Mouse (Mus musculus) gastrocnemius, adult 18-20 months (tissue): ENCODE measurements around the gene Jph3. TPM values are rescaled to one million over a fixed set of nuclear protein-coding genes. Genes with fewer than 3 reads are reported as not detected.
A peak's percentile ranks its signal among the peaks of the same experiment; 100 is the strongest.

Experiments
- DNase-seq: peaks from one replicate; pipeline ENCODE4 v3.0.0; 2021; ENCODE audit warnings: low spot score
- total RNA-seq, 2 experiments: library from RNA; stranded (reverse); gene quantifications; 2 replicates each; pipeline ENCODE4 v1.2.3; 2021

Gene Jph3
- total RNA-seq, 2 experiments from 2014 or later = 0.07 TPM; not detected in 1

DNA sequence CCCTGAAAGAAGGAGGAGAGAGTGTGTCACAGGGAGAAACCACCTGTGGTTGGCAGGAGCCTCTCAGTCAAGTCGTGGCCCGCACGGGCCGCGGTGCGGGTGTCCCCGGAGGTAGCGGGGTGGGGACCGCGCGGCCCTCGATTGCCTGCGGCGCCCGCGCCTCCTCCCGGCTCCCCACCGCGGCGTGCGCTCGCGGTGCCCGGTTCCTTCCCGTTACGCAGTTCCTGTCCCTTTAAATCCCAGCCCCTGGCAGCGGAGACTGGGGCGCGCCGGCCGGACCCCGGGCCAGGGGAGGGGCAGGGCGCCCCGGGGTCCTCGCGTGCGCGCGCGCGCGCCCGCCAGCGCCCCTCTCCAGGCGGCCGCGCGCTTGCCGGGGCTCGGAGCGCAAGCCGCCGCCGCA lies 331 bp downstream of the Jph3 start:
- no peak for DNase-seq

DNA sequence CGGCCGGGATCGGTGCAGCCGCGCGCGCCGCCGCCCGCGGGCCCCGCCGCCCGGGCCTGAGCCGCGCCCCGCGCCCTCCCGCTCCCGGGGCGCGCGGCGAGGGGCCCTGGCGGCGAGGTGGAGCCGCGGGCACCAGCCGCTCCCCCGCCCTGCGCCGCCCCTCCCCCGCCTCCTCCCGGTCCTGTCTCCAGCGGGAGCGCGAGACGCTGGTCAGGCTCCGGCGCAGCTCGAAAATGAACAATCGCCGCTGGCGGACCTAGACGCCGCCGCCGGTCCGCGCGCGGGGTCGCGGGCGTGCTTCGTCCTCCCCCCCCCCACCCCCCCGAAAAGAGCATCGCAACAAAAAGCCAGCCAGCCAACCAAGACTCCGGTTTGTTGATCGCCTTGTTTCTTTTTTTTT lies 747 bp downstream of the Jph3 start:
- DNase-seq = no peak

- no peak for DNase-seq
These were observed 1.2 kb downstream of the Jph3 start for GRCm38 (mm10) chr8:121730646-121731045.

DNA sequence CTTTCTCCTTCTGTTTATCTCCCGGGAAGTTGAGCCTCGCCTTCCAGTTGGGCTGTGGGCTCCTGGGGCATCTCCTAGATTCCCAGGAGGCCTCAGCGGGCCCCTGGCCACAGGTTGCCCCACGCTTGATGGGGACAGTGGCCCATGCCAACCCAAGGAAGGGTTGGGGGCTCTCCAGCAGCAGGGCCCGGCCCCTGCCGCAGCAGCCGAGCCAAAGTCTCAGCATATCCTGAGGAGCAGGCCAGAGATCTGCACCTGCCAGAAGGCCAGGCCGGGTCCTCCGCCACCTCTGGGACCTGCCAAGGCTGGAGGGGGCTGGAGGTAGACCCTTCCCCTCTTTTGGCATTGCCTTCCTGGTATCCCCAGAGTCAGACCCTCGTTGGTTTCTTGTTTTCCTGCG lies 1.6 kb downstream of the Jph3 start:
- no peak for DNase-seq

DNA sequence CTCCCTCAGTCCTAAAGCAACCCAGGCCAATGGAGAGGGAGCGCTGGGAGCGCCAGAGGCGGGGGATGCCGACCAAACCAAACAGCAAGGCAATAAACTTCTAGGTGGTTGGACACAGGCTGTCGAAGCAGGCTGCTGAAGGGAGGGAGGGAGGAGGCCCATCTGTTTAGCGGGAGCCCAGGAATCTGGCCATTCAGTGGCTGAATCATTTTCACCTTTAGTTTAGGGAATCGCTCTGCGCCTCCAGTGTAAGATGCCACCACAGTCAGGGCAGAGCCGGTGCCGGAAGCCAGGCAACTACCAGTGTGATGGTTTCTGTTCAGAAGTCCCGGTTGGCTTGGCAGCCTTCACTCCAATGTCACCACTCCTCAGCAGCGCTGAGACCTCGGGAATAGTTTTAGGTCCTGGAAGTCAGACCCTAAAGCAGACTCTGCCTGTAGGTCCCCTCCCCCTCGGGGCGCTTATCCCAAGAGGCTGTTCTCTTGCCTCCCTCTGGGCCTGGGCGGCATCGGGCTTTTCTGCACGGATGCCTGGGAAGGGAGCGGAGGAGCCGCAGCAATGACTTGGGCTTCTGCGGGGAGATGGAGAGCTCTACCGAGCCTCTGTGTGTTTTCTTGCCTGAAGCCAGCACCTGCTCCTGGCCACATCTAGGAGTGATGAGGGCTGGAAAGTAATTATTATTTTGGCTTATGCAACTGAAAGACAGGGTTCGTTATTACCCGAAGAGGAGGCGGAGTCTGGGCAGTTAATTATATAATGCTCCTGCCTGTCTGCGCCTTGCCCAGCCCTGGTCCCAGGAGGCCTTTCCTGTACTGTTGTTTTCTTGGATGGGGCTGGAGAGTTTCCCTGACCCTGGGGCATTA lies 2.3 kb downstream of the Jph3 start:
- no peak for DNase-seq

- DNase-seq = no peak
These were observed 2.9 kb downstream of the Jph3 start for GRCm38 (mm10) chr8:121732334-121732665.

- no peak for DNase-seq
These were observed 4.8 kb downstream of the Jph3 start for GRCm38 (mm10) chr8:121734262-121734661.

- DNase-seq = no peak
These were observed 6.8 kb downstream of the Jph3 start for GRCm38 (mm10) chr8:121736236-121736635.

DNA sequence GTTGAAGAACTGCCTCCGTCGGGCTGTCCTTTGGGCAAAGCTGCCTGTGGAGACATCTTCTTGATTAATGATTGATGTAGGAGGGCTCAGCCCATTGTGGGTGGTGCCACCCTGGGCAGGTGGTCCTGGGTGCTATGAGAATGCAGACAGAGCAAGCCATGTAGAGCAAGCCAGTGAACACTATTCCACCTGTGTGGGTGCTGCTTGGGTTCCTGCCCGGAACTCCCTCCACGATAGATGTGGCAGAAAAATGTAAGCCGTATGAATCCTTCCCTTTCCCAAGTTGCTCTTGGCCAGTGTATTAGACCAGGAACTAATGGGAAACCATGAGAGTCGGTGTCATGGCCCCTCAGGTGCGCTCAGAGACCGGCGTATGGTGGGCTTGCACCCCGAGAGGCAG lies 11.3 kb downstream of the Jph3 start:
- DNase-seq = no peak

DNA sequence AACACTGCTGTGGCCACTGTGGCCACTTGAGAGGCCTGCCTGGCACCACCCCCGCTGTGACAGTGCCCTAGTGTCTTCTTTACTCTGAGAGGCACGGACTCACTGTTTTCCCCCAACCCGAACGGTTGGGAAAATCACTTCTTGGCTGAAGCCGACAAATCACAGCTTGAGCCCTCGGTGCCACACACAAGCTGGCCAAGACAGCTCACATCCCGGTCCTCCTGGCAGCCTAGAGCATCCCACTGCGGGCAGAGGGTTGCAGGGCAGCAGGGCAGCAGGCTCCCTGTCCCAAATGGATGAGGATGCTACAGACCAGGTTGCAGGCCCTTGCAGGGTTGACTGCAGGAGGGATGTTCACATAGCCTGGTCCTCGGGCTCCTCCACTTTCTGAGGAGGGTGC lies 20.1 kb downstream of the Jph3 start:
- no peak for DNase-seq

DNA sequence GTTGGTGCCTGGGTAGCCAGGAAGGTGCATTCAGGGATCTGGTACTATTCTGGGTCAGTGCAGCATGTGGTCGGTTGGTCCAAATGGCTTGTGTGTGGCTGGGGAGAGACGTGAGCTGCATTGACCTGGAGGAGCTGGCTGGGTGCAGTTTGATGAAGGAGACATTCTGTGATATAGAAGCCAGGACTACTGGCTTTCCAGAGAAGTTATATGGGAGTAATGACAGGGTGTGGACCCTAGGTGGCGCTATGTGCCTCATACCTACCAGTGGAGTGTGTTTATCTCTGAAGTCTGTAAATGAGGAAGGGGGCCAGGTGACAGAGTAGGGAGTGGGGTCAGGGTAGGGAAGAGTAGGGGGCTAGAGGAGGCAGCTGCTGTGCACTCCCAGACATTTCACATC lies 21.1 kb downstream of the Jph3 start:
- no peak for DNase-seq

- DNase-seq = peak; percentile 24
These were observed 22.0 kb downstream of the Jph3 start for GRCm38 (mm10) chr8:121751407-121751806.

GRCm38 (mm10) chr8:121758470-121758869 lies 29.0 kb downstream of the Jph3 start:
- DNase-seq = no peak

GRCm38 (mm10) chr8:121760484-121760883 lies 31.1 kb downstream of the Jph3 start:
- DNase-seq = no peak

DNA sequence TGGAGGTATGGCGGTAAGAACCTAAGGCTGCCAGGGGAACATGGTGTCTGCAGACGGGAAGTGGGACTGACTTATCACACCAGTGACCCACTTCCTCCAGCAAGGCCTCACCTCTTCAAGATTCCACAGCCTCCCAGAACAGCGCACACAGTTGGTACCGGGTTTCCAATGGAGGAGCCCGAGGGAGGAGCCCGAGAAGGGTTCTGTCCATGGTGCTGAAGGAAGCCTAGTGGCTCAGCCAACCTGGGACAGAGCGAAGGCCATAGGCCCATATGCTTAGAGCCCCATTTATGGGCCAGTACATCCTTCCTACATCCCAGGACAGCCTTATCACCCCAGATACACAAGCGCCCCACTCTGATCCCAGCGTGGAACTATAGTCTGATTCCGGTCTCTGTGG lies 32.1 kb downstream of the Jph3 start:
- no peak for DNase-seq

- no peak for DNase-seq
These were observed 33.7 kb downstream of the Jph3 start for GRCm38 (mm10) chr8:121762999-121763699.

DNA sequence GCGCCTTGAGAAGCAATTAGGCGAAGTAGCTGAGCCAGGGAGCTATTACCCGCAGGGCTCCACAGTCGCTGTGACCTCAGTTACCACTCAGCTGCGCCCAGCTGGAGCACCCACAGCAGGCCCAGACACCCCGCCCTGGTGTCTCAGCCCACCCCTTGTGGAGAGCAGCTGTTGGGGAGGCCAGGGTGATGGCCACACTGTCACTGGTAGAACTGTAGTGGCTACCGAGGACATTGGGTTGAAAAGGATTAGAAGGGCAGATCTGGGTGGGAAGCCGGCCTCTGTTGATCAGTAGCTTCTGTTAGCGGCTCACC lies 34.2 kb downstream of the Jph3 start:
- DNase-seq = no peak

DNA sequence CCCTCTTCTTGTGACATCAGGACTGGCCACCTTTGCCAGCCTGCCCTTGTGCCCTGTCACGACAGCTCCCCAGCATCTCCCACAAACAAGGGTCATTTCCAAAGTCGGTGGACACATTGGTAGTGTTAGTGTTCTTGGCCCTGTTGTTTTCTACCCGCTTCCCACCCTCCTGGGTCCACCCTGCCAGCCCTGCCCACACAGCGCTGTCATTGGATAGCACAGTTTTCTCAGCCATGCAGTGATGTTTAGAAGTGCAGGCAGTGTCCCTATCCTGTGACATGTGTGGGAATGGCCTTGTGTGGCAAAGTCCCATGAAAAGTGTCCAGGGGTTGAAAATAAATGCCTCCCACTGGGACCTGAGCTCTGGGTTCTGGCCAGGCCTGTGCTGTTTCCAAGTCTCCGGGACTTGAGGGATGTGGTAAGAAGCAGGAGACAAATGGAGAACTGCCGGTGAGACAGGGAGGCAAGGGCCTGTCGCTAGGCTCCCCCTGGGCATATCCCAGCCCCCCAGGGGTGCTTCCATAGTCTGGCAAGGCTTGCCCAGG lies 36.2 kb downstream of the Jph3 start:
- DNase-seq = peak; percentile 42

GRCm38 (mm10) chr8:121769095-121769494 lies 39.7 kb downstream of the Jph3 start:
- DNase-seq = no peak

GRCm38 (mm10) chr8:121769621-121770020 lies 40.2 kb downstream of the Jph3 start:
- DNase-seq = no peak

DNA sequence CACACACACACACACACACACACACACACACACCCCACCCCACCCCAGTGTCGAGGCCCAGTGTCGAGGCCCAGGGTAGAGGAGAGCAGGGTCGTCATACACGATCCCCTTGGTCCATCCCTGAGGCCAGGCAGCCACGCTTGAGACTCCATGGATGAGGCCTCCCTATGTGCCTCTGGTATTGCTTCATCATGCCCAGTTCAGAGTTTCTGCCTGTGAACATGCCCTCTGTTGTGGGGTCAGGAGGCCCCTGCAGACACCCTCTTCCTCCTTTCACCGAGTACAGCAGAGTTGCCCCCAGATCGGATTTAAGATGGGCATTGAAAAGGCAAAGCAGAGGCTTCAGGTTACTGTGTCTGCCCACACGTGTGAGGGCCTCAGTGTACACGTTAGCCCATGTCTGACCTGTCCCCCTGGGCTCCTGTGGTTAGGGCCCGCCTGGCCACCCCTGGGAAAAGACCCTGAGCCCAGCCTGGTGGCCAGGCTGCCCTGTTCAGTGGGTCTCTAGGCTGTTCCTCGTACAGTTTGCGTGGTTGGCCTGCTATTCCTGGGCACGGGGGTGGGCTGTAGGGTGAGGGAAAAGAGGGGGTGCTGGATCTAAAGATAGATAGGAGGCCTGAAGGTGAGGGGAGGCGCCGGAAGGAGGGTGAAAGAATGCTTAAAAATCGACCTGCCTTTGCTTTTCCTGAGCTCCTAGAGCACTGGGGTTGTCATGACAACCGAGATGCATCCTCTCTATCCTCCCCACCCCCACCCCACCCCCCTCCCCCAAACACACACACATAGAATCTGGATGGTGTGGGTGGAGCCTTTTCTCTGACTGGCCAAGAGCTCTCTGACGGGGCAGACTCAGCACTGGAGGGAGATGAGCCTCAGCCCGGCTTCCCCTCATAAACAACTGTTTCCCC lies 41.7 kb downstream of the Jph3 start:
- no peak for DNase-seq

DNA sequence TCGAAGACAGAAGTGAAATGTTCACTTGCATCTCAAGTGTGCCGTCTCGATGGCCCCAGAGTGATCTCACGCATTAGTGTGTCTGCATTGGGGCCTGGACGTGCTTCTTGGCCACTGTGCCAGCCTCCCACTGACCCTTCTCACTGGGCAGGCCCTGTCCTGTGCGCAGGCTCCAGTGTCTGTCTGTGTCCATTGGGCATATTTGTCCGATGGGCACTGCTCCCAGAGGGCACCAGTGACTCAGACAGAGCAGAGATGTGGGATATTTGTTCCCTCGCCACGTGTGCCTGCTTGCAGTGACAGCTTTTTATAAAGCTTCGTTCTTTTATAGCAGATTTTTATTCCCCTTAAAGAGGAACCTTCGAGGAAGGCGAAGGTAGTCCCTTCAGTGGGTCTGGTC lies 44.5 kb downstream of the Jph3 start:
- no peak for DNase-seq
